Mouse (Mus musculus): ENCODE measurements at regions not wholly inside any gene's neighbourhood (a gene's known extent, or its start where the extent isn't known, plus 50 kb on each side); places are given as distances from the start of the nearest gene placed in this dataset.

DNA sequence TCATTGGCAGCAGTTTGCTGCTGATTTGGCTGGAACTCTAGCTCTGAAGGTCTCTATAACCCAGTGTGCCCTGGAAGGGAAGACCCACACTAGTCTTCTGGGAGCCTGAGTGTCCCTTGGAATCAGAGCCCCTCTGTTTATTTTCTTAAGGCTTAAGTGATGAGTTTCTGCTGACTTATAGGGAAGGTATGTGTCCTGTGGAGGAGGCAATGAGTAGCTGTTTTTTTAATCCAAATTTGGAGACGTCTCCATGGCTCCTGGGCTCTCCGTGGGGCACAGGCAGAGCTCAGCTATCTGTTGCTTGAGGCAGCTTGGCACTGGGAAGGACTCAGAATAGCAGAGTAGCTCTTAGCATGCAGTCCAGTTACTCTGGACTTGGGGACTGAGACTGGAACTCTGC, 146.4 kb downstream of the Ttc32 start:
- no peak for DNase-seq

GRCm38 (mm10) chr12:9178626-9179025, 148.8 kb downstream of the Ttc32 start:
- DNase-seq, result peak; percentile 61

DNA sequence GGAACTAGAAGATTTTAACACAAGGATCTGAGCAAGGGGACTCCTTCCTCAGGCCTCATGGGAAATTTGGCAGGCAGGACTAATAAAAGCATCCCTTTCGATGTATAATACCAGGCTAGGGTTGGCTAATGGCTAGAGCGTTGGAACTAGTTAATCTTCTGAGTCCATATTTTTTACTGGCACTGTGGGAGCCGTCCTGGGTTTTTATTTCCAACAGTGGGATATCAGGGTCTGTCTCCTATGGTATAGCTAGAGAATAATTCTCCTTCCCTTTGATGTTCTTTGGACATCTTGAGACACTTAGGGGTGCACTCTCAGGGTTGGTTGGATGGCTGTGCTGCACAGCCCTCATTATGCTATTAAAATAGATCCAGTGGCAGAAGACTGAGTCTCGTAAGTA, 150.9 kb downstream of the Ttc32 start:
- no peak for DNase-seq

DNA sequence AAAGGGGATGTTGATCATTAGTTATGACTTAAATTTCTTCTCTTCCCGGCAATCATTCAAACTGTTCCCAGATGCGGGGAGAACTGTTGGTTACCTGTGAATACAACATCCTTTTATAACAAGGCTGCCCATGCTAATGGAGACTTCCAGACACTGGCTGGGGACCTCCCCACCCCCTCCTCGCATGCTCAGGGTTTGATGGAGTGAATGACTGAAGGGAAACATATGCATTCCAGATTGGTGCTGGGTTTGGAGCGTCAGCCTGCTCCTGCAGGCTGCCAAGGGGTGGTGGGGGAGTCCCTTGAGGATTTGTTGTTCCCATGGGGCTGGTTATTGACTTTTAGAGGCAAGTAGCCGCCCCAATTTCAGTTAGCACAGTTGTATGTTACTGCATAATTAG, 161.9 kb downstream of the Ttc32 start:
- no peak for DNase-seq

DNA sequence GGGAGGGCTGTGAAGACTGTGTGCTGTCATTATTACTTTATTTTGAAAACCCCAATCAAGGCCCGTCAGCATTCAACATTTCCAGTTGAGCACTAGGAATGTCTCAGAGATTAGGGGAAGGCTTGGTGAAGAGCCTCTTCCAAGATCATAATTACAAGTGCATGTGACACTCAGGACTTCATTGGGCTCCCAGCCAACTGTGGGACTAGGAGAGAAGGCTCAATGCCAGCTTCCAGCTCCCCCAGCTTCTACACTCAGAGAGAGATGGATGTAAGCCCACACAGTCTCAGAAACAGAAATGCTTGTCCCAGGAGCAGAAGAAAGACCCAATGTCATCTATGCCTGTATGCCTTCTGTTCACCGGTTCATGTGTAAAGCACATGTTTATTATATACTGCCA, 169.5 kb downstream of the Ttc32 start:
- no peak for DNase-seq

GRCm38 (mm10) chr12:9212211-9212610, 182.4 kb downstream of the Ttc32 start:
- DNase-seq, result no peak

DNA sequence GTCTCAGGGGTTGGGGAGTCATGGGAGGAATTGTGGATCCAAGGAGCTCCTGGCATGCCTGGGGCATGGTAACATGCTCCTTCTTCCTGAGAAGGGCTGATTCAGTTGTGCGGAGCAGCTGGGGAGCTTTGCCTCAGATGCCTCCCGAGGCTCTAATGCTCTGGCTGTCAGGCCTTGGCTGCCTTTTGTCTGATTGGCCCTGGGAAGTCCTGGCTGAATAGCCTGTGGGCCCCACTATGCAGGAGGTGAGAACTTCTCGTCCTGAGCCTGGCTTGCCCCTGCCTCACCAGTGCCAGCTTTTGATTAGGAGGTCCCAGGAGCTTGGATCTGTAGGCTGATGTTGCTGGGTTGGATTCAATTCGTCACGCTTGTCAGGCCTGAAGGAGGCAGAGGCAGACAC, 195.2 kb downstream of the Ttc32 start:
- DNase-seq, result no peak

DNA sequence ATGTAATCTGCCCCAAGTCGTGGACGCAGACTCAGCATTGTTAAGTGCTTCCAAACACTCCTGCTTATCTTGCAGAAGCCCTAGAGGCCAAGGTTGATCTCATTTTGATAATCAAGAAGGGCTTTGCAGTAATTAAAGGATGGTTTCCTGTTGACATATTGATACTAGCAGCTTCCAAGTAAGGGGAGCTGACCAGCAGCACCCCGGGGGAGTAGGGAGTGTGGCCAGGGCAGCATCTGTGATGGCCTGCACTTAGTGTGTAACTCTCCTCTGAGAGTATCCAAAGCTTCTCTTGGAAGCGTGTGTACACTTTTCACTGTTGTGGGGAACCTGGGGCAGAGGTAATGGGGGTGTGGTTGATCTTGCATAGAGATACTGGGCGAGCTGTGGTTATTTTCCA, 198.1 kb downstream of the Ttc32 start:
- DNase-seq, result no peak

GRCm38 (mm10) chr12:9228486-9228885, 198.7 kb downstream of the Ttc32 start:
- no peak for DNase-seq

DNA sequence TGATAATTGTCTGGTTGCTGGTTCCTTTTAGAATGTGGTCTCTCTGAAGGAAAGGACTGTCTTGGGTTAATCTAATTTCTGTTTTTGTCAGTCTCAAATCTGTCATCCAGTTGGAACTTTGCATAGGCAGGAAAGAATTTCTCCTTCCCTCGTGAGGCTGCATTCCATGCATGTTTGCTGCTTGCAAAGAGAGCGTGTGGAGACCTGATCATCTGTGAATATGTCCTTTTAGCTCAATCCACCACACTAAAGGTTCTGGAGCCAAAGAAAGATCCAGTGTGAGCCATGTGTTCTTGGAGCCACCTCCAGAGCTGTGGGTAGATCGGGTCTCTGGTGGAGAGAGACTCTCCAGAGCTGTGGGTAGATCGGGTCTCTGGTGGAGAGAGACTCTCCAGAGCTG, 200.2 kb downstream of the Ttc32 start:
- DNase-seq, result peak; percentile 18

DNA sequence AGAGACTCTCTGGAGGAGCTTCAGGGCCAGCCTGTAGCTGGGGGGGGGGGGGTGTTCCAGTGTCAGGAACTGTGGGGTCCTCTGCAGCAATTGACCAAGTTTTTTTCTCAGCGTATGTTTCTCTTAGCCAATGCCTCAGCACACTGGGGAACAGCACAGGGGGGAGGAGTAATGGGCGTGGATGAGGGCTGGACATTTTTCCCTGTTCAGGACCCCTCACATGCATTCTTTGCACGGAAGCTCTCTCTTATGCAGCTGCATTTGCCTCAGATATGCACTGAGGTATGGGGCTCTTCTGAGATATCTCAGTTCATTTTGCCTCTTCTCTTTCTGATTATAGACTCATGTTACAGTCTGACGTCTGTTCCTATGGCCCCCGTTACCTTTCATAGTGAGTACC, 200.8 kb downstream of the Ttc32 start:
- no peak for DNase-seq

- no peak for DNase-seq
These were observed 202.6 kb downstream of the Ttc32 start for GRCm38 (mm10) chr12:9232431-9232830.

GRCm38 (mm10) chr12:9235866-9236265, 206.1 kb downstream of the Ttc32 start:
- no peak for DNase-seq

DNA sequence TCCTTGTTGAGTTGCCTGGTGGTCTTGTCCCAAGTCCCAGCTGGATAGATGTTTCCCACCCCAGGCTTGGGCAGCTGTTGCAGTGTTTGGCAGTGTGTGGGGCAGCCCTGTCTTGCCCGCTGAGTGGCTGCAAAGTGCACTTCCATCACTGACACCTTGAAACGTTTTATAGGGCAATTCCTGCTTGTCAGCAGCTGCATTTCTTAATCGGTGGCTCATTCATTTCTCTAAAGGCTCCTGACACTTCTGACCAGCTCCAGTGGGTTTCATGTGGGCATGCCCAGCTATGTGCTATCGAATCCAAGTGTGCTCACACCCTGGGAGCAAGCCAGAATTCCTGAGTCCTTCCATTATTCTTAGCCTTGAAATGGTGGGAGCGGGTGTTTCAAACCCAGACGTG, 207.7 kb downstream of the Ttc32 start:
- no peak for DNase-seq

DNA sequence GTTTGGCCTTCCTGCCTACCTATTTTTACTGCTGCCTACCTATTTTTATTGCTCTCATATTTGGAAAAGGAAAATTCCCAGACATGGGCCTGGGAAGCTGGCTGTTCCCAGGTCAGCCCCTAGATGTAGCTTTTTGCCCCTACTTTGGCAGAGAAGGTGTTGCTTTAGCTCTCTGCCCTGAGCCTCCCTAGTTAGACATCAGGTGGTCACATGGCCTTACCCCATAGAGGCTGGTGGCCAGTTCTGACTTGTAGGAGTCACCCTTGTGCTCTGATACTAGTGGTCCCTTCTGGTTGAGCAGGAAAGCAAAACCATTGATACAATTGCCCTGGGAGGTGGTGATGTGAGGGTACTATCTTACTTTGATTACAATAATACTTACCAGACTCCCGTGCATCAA, 208.2 kb downstream of the Ttc32 start:
- DNase-seq, result no peak

DNA sequence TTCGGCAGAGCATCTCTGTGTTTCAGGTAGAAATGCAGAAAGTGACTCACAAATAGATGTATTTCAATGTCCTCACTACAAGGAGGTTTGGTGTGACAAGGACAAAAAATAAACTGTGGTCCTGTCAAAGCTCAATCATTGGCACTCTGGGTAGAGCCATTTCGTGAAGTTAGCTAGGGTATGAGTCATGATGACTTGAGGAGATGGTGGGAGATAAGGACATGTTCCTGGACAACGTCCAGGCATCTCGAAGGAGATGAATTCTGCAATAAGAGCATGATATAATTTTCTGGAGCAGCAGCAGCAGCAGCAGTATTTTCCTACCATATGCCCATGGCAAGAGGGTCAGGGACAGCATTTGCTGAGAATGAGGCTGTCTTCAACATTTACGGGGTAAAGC, 217.7 kb downstream of the Ttc32 start:
- no peak for DNase-seq

DNA sequence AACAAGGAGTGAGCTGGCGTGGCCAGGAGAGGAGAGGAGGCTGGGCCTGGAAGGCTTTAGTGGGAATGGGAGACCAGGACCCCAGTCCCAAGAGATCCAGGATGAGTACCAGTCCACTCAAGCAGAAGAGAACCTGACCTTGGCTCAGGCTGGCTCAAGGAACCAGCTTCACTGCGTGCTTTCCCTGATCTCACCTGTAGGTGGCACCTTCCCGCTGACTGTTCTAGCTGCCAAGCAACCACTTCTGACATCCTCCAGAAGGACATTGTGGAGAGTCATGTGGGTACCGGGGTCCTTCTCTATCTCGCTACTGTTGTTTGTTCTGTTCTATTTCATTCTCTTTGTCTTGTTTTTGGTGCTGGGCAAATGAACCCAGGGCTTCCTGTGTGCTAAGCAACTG, 222.0 kb downstream of the Ttc32 start:
- DNase-seq, result peak; percentile 70

DNA sequence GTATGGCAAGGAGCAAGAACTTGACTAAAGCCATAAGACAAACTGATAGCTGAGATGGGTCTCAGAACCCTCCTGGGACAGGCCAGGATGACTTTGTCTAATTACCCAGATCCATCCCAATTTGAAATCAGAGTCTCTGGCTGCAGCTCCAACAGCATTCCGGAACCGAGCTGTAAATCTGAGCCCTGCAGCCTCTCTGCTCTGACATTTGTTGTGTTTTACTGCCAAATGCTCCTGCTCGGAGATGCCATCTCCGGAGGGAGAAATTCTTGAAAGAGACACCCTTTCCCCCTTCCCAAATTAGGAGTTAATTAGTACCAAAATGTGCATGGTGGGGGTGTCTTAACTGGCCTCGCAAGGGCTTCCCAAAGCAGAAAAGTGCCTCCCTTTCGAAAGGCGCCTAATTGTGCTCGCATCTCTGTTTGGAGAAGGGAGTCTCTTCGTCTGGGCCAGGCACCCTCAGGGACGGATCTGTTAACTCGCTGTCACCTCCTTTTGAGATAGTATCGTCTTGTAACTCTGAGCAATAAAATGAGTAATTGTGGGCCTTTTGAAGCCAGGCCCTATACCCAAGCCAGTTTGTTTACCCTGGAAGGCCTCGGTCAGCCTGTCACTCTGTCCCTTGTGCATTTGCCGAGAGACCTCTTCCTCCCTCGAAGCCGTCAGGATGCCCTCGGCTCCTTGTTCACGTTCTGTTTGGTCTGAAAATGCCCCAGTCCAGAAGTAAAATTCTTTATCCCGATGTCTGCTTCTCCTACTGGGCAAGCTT, 223.7 kb downstream of the Ttc32 start:
- peak; percentile 17 for DNase-seq

DNA sequence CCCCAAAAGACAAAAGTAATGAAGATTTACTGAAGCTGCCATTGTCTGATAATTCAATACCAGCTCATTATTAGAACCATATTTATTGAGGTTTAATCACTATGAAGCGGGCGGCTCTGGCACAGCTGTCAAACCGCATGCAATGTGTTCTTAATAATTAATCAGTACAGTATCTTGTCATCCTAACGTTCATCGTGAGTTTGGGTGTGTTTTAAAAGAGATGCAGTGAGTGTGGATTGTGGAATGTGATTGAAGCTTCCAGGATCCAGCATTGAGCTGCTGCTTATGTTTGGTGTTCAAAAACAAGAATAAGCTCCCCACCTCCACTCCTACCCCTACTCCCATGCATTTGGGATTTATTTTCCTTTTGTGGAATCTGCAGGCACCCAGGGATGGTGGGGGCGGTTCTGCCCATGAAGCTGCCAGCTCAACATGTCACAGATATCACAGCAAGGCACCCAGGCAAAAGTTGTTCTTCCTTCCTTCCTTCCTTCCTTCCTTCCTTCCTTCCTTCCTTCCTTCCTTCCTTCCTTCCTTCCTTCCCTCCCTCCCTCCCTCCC, 224.6 kb downstream of the Ttc32 start:
- DNase-seq, result no peak

GRCm38 (mm10) chr12:9255661-9256486, 226.1 kb downstream of the Ttc32 start:
- DNase-seq, result no peak

DNA sequence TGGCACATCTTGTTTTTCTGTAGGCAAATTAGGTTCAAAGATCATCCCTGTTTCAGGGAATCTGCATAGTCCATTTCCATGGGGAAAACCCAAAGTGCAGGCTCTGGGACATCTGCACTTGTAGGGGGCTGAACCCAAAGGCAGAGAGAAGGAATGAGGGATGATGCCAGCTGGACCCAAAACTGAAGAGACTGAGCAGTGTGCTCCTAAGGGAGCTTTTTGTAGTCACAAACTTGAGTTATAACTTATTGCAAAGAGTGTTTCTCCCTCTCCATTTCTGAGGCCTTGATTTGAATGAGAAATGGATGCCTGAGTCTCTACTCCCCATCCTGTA, 226.7 kb downstream of the Ttc32 start:
- DNase-seq, result no peak

GRCm38 (mm10) chr12:9258221-9258620, 228.4 kb downstream of the Ttc32 start:
- DNase-seq, result no peak

GRCm38 (mm10) chr12:9261662-9262061, 231.9 kb downstream of the Ttc32 start:
- DNase-seq, result no peak

- DNase-seq, result no peak
These were observed 236.4 kb downstream of the Ttc32 start for GRCm38 (mm10) chr12:9266221-9266620.

All from embryo, embryonic 11 days (tissue).